Mouse (Mus musculus) forebrain, embryonic 10.5 days (tissue): Measurements from ENCODE around the gene Ptprk. TPM values are rescaled to one million over a fixed set of nuclear protein-coding genes. Genes with fewer than 3 reads are reported as not detected.

ENCODE experiments used
- DNase-seq: peaks from one replicate; pipeline ENCODE4 v3.0.0-alpha.2; 2017; ENCODE audit warnings: low spot score; ENCODE audit errors: extremely low spot score
- H3K27ac ChIP-seq: fragments of 300-500 bp; sonication (generic); 2 replicates; pipeline ENCODE4 v1.5.1; 2016; ENCODE audit warnings: mild to moderate bottlenecking
- H3K27me3 ChIP-seq: fragments of 300-500 bp; sonication (generic); 2 replicates; pipeline ENCODE4 v1.6.1; 2016; ENCODE audit warnings: mild to moderate bottlenecking; ENCODE audit not compliant: poor library complexity, severe bottlenecking
- H3K36me3 ChIP-seq: fragments of 300-500 bp; sonication (generic); replicated peaks from 2 replicates; pipeline ENCODE4 v1.6.1; 2016; ENCODE audit warnings: mild to moderate bottlenecking, moderate library complexity
- H3K4me1 ChIP-seq: fragments of 300-500 bp; sonication (generic); 2 replicates; pipeline ENCODE4 v1.6.1; 2016
- H3K4me3 ChIP-seq: fragments of 300-500 bp; sonication (generic); 2 replicates; pipeline ENCODE4 v1.5.1; 2016; ENCODE audit warnings: mild to moderate bottlenecking, moderate library complexity
- H3K9me3 ChIP-seq: fragments of 300-500 bp; sonication (generic); 2 replicates; pipeline ENCODE4 v1.6.1; 2016; ENCODE audit warnings: mild to moderate bottlenecking, moderate library complexity
- WGBS: fragments of 180-500 bp; shearing (Covaris S2); methylation state at CpG from one replicate; pipeline ENCODE4 v1.1.7; 2016; 5-methylcytosine and 5-hydroxymethylcytosine counted together
- polyA plus RNA-seq: library from polyadenylated mRNA; unstranded; fragments of >200 nt; fragmentation: Nextera tagmentation; extraction: Ambion mirVana; gene quantifications from 2 replicates; pipeline ENCODE4 v1.2.1, GENCODE M21; 2016

Ptprk gene
- polyA plus RNA-seq, 1 experiment from 2014 or later: 37.3 TPM

DNA sequence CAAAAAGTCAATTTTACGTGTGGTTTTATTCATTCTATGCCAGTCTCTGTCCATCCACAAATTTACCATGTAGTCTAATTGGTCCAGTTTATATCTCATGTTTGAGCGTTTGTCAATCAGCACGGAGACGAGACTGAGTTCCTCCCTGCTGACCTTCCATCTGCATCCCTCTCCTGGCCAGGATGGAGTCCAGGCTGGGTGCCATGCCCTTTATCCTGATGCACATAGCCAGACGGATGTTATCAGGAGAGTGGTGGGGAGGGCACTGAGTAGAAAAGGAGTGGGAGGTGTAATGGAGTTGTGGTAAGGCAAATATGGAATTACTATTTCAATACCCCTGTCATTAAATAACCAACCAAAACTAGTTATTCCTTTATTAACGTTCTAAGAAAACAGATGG is 140.5 kb downstream of the Ptprk start:
- Histone ChIP-seq H3K9me3 (no peaks in the 10 kb centered on the region), H3K27ac (no peak overlapping the region), H3K27me3 (no peaks in the 10 kb centered on the region), H3K4me3 (no peak overlapping the region), H3K4me1 (no peaks in the 10 kb centered on the region), H3K36me3 (no peaks in the 10 kb centered on the region)
- DNase-seq: no peak
- 93% methylated on average over 6 of the region's 6 CpGs for WGBS

DNA sequence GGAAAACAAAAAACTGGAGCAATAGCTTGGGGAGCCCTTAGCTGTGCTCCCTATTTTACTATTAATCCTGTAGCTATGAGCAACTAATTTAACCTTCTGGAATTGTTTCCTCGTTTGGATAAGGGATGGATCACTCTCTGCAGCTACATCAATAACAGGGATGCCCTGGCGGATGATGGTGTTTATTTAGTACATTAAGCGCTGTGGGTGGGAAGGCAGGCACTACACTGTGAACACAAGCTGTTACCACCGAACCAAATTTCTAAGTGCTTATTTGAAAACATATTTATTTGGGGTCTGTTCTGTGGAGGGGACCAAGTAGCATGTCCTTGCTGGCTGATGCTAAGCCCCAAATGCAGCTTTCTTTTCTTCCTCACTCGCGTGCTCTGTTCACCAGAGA is 149.0 kb downstream of the Ptprk start:
- DNase-seq: no peak
- no peaks in the 10 kb centered on the region for H3K9me3 ChIP-seq
- no peak overlapping the region for H3K4me3 ChIP-seq
- H3K36me3 ChIP-seq: no peaks in the 10 kb centered on the region
- WGBS: 77% methylated on average over 6 of the region's 6 CpGs
- H3K4me1 ChIP-seq: peaks cover 23% of the 10 kb centered on the region
- H3K27ac ChIP-seq: no peak overlapping the region
- H3K27me3 ChIP-seq: no peaks in the 10 kb centered on the region

DNA sequence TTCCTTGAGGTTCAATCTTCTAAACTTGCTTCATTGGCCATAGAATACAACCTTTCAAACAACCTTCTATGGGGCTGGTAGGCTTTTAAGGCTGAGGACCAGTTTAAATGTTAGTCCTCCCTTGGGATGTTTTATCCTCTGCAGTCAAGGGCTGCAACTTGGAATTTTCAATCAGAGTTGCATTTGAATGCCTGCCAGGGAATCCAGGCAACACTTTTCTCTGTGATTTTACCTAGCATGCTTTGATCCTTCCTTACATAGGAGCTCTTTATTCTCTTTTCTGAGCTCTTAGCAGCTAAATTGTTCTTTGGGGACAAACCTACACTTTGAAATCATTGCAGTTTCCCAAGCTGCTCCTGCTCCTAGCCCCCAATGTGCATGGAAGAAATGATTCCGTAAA is 149.8 kb downstream of the Ptprk start:
- H3K4me1 ChIP-seq: peaks cover 23% of the 10 kb centered on the region
- no peaks in the 10 kb centered on the region for H3K9me3 ChIP-seq
- no peak overlapping the region for H3K4me3 ChIP-seq
- WGBS: 73% methylated on average over 1 of the region's 1 CpGs
- no peaks in the 10 kb centered on the region for H3K36me3 ChIP-seq
- no peak for DNase-seq
- H3K27ac ChIP-seq: 0 out of 2 replicates have a peak overlapping the region, but pooled peaks have one; percentile 44
- H3K27me3 ChIP-seq: no peaks in the 10 kb centered on the region

DNA sequence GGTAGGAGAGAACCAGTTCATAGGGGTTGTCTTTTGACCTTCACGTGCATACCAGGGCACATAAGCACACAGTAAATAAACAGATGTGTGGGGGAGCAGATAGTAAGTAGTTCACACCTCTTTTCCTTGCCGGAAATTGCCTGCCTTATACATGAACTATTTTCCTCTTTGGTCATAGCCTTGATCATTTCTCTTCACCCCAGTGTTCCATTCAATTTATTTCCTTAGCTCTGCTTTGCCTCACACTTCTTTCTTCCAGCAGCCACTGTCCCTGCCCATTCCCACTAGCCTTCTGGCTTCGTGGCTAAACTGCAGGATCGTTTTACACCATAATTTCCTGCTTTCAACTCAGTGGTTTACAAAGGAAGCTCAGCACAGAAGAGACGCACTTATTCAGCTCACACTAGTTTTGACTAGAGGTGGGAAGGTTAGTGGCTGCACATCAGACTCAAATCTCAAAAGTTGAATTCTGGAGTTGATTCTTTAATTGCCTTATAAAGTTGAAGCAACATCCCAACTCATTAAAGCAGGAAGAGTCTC is 151.0 kb downstream of the Ptprk start:
- 46% methylated on average over 5 of the region's 5 CpGs for WGBS
- Histone ChIP-seq H3K27me3 (no peaks in the 10 kb centered on the region), H3K27ac (no peak overlapping the region), H3K4me3 (no peak overlapping the region), H3K36me3 (no peaks in the 10 kb centered on the region), H3K9me3 (no peaks in the 10 kb centered on the region), H3K4me1 (peaks cover 23% of the 10 kb centered on the region)
- DNase-seq: no peak

DNA sequence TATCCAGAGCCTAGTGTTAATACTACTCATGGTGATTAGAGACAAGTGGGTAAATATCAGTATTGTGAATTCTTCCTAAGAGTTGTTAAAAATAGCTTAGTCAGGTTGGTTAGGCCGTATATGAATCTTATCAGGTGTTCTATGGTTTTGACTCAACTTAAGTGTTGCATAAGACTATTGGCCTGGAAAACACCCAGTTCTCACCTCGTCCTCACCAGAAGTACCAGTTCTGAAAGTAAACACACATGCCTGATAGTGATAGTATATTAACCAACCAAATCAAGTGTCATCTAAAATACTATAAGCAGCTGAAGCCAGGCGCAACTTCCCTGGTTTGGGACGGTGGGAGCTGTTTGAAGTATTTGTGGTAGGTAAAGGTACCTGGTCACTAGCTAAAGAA is 153.1 kb downstream of the Ptprk start:
- Histone ChIP-seq H3K4me3 (no peak overlapping the region), H3K36me3 (no peaks in the 10 kb centered on the region), H3K9me3 (no peaks in the 10 kb centered on the region), H3K27me3 (no peaks in the 10 kb centered on the region), H3K4me1 (peaks cover 34% of the 10 kb centered on the region), H3K27ac (no peak overlapping the region)
- no peak for DNase-seq
- 86% methylated on average over 4 of the region's 4 CpGs for WGBS

DNA sequence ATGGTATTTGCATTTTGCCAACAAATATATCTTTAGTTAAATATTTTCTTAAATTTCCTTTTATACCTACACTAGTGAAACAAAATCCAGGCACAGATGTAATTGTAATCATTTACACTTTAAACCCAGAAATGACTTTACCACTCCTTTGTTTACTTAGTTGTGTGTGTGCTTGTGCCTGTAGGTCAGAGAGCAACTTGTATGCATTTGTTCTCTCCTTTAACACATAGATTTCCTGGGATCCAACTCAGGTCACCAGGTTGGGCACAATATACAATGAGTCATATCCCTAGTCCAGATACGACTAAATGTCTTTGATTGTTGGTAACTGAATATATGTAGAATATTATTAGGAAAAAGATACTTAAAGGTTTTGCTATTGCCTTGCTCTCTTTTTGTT is 153.6 kb downstream of the Ptprk start:
- H3K36me3 ChIP-seq: no peaks in the 10 kb centered on the region
- H3K27me3 ChIP-seq: no peaks in the 10 kb centered on the region
- no peaks in the 10 kb centered on the region for H3K9me3 ChIP-seq
- no peak overlapping the region for H3K4me3 ChIP-seq
- 83% methylated on average over 1 of the region's 1 CpGs for WGBS
- no peak overlapping the region for H3K27ac ChIP-seq
- no peak for DNase-seq
- peaks cover 36% of the 10 kb centered on the region for H3K4me1 ChIP-seq

DNA sequence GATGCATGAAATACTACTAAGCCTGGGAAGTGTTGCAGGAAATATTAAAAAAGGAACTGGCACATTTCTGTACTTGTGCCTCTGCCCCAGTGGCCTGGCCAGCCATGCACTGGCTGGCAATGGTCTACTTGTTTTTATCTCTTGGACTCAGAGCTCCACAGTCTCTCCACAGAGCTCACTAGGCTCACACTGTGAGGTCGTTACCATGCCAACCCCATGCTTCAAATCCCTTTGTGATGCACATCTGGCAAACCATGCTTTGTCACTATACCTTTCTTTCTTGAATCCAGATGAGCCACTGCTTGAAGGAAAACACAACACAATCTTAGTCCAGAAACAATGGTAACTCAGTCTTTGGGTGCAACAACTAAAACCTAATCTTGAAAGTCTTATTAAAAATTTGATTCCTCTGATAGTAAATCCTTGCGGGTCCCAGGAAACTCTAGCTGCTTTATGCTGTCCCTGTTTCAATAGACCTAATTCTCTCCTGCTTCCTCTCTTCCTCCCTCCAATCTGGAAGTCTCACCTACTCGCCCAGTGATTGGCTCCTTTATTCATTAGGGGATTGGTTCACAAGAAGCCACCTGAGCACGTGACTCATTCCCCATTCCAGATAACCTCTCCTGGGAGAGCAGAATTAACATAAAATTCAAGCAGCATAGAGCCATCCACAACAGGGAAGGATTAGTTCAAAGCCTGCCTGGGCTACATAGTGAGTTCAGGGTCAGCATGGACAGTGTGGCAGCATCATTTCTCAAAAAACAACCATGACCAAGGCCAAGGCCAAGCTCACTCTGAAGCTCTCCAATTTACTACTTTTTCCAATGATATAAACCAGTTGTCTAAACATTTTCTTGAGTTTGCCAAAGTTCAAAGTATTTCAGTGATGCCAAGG is 157.9 kb downstream of the Ptprk start:
- 21% methylated on average over 4 of the region's 4 CpGs for WGBS
- Histone ChIP-seq H3K27me3 (no peaks in the 10 kb centered on the region), H3K27ac (0 out of 2 replicates have a peak overlapping the region, but pooled peaks have one; percentile 8), H3K9me3 (no peaks in the 10 kb centered on the region), H3K4me3 (no peak overlapping the region), H3K36me3 (no peaks in the 10 kb centered on the region), H3K4me1 (peaks cover 13% of the 10 kb centered on the region)
- peak; percentile 44 for DNase-seq

DNA sequence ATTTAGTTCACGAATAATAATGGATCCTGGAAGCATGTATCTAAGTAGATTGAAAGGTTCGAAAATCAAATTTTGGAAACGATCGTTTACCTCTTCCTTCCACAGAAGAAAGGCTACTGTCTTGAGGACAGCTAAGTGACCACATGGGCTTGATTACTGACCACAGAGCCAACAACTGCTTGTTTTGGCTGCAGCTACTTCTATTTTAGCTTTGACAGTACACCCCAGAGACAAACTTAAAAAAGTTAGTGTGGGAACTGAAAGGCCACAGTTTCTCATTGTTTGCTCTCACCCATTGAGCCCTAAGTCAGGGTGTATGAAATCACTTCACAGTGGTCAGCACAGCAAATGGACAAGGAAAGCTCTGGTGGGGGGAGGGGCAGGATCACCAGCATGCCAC is 174.4 kb downstream of the Ptprk start:
- Histone ChIP-seq H3K36me3 (no peaks in the 10 kb centered on the region), H3K4me1 (peaks cover 28% of the 10 kb centered on the region), H3K27ac (no peak overlapping the region), H3K27me3 (no peaks in the 10 kb centered on the region), H3K4me3 (no peak overlapping the region), H3K9me3 (no peaks in the 10 kb centered on the region)
- 84% methylated on average over 4 of the region's 4 CpGs for WGBS
- DNase-seq: no peak

DNA sequence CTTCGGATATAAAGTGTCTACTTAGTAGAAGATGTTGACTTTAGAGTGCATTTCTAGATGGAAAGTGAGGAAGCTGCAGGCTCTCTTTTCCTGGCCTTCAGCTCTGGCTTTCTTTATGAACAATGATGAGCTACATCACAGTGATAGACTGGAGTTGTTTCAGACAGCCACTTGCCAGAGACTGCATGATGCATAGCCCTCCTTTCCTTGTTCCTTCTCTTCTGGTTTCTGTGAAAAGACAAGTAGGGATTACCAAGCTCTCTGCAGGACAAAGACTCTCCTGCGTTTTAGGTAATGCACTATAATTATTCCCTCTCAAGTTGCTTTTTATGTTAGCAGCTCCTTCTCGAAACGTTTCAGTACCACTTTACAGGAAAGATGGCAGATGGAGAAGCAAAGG is 176.8 kb downstream of the Ptprk start:
- 44% methylated on average over 4 of the region's 4 CpGs for WGBS
- Histone ChIP-seq H3K27ac (no peak overlapping the region), H3K4me1 (peaks cover 28% of the 10 kb centered on the region), H3K4me3 (no peak overlapping the region), H3K27me3 (no peaks in the 10 kb centered on the region), H3K36me3 (no peaks in the 10 kb centered on the region), H3K9me3 (no peaks in the 10 kb centered on the region)
- DNase-seq: no peak

DNA sequence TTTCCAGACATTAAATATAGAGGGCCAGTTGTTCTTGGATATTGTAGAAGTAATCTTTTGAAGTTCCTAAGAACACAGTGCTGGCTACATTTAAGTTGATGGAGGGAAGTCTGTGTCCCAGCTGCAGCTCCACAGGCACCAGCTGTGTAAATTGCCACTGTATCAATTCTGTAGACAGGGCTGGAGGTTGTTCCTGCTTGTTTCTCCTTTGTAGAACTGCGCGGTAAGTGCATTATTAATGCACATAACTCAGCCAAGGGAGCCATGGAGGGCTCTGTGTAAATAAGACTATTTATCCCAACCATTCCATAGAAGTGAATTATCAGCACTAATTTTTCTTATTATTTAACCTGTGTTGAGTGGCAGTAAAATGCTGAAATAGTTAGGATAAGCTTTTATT is 186.0 kb downstream of the Ptprk start:
- Histone ChIP-seq H3K27me3 (no peaks in the 10 kb centered on the region), H3K36me3 (peaks cover 2% of the 10 kb centered on the region; the same call in 1 of the 2 replicates), H3K9me3 (no peaks in the 10 kb centered on the region), H3K27ac (no peak overlapping the region), H3K4me1 (no peaks in the 10 kb centered on the region), H3K4me3 (no peak overlapping the region)
- 95% methylated on average over 2 of the region's 2 CpGs for WGBS
- DNase-seq: no peak

DNA sequence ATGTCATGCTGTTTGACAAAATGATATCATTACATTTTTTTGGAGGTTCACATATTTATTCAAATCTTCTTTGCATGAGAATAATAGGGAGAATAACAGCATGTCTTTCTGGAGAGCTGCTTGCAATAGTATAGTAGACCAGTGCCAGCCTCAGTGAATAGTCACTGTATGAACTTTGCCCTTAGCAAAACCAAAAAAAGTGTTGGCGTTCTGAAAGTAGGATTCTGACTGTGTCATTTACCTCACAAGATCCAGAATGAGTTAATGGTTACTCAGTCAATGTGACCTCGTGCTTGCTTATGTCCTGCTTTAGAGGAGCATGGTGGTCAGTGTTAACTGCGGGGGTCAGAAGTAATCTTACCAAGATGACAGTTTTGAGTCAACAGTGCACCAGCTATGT is 187.5 kb downstream of the Ptprk start:
- no peak overlapping the region for H3K27ac ChIP-seq
- DNase-seq: no peak
- 89% methylated on average over 3 of the region's 3 CpGs for WGBS
- H3K9me3 ChIP-seq: no peaks in the 10 kb centered on the region
- no peaks in the 10 kb centered on the region for H3K27me3 ChIP-seq
- H3K4me3 ChIP-seq: no peak overlapping the region
- no peaks in the 10 kb centered on the region for H3K4me1 ChIP-seq
- peaks cover 17% of the 10 kb centered on the region for H3K36me3 ChIP-seq

DNA sequence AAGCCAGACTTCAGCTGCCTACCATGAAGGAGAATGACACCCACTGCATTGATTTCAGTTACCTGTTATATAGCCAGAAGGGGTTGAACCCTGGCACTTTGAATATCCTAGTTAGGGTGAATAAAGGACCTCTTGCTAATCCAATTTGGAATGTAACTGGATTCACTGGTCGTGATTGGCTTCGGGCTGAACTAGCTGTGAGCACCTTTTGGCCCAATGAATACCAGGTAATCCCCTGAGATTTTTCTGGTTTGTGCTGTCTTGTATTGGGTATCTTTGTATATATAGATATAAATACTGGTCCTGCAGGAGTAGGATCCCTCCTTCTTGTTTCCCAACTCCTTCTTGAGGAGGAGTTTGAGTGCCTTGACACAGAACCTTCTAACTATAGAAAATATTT is 188.9 kb downstream of the Ptprk start:
- DNase-seq: no peak
- no peak overlapping the region for H3K27ac ChIP-seq
- 69% methylated on average over 2 of the region's 2 CpGs for WGBS
- H3K27me3 ChIP-seq: no peaks in the 10 kb centered on the region
- peaks cover 4% of the 10 kb centered on the region; the same call in 1 of the 2 replicates for H3K9me3 ChIP-seq
- peaks cover 22% of the 10 kb centered on the region for H3K36me3 ChIP-seq
- H3K4me1 ChIP-seq: no peaks in the 10 kb centered on the region
- H3K4me3 ChIP-seq: no peak overlapping the region

DNA sequence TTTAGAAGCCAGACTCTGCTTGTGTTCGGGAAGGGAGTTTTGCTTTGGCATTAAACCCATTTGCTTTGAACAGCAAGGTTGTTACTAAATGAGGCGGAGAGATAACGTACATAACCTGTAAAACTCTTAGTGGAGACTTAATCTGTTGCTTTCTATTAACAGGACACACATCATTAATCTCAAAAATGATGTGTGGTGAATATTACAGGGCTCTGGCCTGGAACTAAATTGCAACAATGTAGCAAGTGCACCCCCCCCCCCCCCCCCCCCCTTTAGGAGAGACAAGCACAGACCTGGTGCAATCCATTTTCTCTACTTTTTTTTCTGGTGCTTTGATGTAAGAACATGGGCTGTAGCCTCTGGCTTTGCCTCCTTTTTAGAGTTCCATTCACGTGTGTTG is 195.7 kb downstream of the Ptprk start:
- WGBS: 86% methylated on average over 4 of the region's 4 CpGs
- Histone ChIP-seq H3K36me3 (peaks cover 26% of the 10 kb centered on the region), H3K9me3 (peaks cover 4% of the 10 kb centered on the region; the same call in 1 of the 2 replicates), H3K4me1 (peaks cover 3% of the 10 kb centered on the region; the same call in 1 of the 2 replicates), H3K4me3 (no peak overlapping the region), H3K27me3 (no peaks in the 10 kb centered on the region), H3K27ac (no peak overlapping the region)
- no peak for DNase-seq
